Mouse (Mus musculus): ENCODE data around the gene Hspbp1.

Hspbp1 gene

DNA sequence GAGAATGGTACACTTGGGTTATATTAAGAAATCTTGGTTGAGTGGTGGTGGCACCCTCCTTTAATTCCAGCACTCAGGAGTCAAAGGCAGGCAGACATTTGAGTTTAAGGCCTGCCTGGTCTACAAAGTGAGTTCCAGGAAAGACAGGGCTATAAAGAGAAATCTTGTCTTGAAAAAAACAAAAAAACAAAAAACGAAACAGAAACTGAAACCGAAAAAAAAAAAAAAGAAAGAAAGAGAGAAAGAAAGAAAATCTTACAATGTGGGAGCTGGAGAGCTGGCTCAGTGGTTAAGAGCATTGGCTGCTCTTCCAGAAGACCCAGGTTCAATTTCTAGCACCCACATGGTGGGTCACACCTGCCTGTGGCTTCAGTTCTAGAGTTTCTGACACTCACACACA, 21.1 kb downstream of the Hspbp1 start:
- DNase-seq = no peak

DNA sequence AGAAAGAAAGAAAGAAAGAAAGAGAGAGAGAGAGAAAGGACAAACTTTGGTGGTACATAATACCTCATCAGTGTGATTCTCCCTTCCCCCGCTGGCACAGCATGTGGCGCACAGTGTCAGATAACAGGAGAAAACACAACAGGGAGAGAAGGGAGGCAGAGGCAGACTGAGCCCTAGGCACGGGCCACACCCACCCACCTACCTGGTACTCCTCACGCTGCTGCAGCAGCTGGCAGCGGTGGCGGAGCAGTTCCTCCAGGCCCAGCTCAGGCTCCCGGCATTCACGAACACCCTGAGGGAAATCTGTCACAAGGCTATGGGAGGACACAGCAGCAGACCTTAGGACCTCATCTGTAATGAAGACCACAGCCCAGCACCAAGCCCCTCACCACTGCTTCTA, 21.7 kb downstream of the Hspbp1 start:
- no peak for DNase-seq

DNA sequence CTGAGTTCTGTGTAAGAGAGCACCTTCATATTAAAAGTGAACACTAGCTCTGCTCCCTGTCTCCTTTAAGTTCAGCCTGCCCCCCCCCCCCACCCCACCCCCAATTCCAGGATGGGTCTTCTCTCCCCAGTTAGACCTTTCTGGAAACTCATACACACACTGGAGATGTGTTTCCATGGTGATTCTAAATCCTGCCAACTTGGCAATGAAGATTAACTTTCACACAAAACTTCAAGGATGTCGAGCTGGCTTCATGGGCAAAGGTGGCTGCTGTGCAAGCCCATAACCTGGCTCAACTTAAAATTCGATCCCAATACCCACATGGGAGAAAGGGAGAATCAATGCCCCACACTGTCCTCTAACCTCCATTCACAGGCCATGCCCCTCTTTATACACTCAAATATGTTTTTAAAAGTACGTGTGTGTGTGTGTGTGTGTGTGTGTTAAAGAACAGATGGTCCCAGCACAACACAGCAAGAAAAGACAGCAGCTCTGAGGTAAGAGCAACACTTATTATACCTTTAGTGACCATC, 24.9 kb downstream of the Hspbp1 start:
- no peak for DNase-seq

DNA sequence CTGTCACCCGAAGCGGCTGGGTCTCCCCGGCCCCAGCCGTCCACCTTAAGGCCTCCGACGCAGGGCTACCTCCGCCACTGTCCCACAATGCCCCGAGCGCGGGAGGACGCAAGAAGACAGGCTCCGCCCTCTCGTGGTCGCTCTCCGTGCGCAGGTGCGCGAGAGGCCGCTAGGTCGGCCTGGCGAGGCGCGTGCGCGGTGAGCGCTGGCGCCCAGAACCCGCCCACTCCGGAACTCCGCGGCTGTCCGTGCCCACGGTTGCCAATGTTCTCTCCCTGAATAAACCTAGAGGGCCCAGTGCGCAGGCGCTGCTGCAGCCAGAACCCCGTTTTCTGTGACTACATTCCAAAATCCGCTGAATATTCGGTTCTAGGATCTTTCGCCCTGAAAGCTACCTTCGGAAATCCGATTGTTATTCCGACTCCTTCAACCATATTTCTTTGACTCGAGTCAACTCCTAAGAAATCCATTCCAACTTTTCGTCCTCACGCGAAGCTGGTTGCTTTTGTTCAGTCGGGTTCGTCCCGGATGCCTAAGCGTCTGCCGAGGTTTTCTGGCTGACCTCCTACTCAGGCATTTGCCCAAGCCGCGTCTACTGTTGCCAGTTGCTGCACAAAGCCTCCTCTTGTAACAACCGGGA, 25.8 kb downstream of the Hspbp1 start, which contains the start of gene Ppp6r1:
Gene Ppp6r1, minus strand, starts transcription at position 108 of the 640 bp plus-strand sequence.
- peak; percentile 99 for DNase-seq

DNA sequence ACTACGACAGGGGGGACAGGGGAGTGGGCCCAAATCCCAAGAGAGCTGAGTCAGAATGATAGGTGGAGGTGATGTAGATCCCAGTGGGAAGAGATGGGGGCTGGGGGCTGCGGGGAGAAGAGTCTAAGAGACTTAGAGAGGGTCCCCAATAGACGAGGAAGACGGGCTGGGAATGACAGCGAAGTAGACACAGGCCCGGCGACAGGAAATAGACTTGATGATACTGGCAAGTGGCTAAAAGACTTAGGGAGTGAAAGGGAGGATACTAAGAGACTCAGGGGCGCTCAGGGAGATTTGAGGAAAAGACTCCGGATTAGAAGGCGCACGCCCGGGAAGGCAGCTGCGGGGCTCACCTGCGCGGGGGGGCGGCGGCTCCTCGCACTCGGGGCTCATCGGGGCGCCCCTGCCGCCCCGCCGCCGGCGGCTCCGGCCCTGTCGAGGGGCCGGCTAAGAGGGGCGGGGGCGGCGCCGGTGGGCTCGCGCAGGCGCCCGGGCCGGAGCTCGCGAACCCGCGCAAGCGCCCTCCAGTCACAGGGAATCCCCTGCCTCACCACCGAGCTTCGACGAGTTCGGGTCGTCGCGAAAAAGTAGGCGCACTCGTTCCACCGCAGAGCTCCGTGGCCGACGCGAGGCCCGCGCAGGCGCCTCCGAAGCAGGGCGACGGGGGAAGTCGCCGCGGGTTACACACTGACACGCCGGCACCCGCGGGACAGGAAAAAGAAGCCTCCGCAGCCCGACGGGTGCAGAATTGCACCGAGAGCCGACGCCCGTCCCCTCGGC, 26.6 kb downstream of the Hspbp1 start:
- DNase-seq = no peak

DNA sequence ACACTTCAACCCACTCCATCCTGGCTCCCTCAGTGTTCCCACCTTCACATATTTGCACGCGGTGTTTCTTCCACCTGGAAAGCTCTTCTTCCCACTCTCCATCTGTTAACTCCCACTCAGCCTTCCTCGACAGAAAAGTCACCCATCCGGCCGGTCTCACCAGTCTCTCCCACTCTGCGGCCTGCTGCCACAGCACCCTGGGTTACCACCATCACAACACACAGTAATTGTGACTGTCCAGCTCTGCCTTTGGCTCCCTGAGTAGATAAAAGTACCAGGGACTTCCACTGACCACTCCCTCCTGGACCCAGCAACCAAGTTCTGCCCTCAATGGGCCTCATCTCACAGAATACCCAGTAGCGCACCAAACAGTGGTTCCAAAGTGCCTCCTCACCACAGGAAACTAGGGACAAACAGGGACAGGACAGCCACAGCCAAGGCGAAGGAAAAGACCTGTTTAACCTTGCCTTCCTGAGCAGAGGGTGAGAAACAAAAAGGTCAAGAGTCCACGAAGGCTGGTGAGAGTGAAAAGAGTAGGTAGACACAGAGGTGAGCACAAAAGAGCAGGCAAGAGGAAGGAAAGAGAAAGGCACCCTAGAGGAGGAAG, 27.2 kb downstream of the Hspbp1 start:
- DNase-seq = peak; percentile 62

DNA sequence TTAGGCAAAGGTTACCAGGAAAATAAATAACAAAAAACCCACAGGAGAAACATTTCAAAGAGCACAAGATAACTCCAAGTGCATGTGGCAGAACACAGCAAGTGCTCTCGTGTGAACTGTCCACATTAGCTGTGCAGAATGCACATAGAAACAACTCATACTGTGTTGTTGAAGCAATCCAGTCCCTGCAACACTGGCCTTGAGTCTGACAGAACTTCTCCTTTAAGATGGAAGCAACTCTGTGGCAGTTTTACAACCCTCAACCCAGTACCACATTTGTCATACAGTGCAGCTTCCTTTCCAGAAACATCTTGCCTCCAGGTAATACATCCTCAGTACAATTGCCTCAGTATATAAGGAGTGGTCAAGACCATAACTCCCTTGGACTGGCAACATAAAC, 28.1 kb downstream of the Hspbp1 start:
- no peak for DNase-seq

DNA sequence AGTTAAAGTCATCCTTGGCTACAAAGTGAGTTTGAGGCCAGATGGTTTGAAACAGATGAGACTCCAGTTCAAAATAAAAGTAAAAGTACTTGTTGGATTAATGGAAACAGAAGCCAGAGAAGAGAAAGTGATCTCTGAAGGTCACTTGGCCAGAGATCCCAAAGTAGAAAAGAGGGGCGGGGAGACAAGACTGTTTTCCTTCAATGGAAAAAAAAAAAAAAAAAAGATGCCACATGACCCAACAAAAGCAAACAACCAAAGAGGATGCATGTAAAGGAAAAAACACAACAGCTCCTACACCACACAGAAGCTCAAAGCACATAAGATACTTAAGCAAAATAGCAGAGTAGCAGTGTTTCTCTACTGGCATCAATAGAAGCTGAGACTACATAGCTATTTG, 29.0 kb downstream of the Hspbp1 start:
- no peak for DNase-seq

DNA sequence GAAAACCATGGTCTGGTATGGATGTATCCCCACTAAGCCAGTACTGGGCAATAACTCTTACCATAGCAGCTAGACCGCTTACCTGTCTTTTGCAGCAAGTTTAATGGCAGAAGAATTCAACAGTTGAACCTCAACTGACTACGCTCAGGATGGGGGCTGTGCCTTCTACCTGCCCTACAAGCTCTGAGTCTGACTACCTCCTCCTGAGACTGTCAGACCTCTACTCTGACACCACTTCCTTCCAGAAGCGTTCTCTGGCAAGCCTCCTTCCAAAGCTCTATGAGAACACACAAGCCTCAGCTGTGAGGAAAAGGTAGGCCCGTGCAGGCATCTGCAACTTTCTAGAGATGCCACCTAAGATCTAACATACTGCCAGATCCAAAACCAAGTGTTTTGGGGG, 29.5 kb downstream of the Hspbp1 start:
- DNase-seq = no peak

DNA sequence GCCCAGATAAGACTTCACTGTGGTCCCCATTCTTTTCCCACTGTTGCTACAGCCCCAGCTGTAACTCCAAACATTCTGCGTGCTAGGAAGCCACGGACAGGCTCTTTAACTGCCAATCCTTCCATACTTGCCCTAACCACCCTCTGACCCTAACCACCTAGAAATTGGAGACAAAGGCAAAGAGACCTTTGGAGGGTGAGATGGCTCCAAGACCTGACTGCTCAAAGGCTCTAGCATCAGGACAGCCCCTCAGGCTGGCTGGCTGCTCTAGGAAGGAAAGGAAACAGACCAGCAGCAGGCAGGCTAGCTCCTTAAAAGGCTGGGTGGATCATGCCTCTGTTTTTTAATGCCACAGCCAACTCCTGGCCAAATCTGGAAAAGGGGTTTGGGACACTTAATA, 30.6 kb downstream of the Hspbp1 start:
- no peak for DNase-seq

DNA sequence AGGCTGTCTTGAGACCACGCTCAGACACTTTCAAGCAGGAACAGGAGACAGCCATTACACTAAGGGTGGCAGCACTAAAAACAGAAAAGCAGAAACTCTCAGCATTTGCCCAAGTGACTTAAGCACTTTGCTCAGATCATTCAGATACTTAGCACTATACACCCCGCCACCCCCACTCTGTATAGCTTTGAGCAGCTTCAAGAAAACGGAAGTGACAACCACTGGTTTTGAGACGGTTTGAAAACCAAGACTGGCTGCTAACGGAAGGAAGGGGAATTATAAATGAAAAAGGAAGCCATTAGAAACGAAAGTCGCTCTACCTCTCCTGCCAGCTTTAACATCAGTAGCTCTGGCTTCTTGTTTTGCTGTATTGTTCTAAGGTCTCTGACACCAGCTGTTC, 31.1 kb downstream of the Hspbp1 start:
- no peak for DNase-seq

DNA sequence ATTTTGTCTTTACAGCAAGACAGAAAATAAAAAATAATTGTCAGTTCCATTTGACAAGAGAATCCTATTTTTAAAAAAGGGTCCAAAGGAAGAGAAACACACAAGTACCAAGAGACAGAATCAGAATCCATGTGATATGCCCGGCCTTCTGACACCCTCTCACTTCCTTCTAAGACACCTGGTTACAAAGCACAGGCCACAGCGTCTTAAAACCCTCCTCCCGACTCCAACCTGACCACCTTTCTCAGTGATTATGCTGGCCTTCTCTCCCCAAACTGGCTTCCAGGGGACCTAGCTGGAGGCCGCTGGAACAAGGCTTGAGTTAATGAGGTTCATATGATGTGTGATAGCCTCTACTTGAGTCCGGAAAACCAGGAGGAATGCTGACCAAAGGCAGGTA, 31.5 kb downstream of the Hspbp1 start:
- no peak for DNase-seq

DNA sequence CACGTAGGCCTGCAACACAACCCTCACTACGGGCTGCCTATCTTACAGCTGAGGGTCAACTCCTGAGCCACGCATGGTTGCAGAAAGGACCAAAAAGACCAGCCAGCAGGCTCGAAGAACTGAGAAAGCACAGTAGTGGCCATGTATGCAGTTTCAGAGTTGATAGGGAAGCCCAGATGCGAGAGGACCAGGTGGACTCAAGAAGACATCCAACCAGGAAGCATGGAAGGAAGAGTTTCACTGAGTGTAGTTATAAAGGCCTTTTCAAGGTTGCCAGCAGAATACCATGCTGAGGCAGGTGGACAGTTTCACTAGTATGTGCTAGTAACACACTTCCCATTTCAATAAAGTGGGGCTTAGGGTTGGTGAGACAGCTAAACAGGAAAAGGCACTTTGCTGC, 32.1 kb downstream of the Hspbp1 start:
- no peak for DNase-seq

DNA sequence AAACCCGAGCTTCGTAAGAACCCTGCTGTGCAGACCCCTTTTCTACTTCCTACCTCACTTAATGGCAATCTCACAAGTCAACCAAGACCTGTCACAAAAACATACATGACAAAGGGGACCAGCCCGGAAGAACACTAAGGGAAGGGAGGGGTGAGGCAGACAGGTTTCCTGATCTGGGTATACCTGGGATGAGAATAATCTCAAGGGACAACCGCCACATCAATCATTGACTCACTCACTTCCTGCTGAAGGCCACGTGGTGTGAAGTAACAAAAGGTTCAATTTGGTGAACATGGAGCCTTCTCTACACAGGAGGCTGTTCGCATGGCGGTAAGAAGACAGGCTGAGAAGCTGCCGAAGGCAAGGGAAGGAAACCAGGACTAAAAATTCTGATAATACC, 33.3 kb downstream of the Hspbp1 start:
- DNase-seq = no peak

DNA sequence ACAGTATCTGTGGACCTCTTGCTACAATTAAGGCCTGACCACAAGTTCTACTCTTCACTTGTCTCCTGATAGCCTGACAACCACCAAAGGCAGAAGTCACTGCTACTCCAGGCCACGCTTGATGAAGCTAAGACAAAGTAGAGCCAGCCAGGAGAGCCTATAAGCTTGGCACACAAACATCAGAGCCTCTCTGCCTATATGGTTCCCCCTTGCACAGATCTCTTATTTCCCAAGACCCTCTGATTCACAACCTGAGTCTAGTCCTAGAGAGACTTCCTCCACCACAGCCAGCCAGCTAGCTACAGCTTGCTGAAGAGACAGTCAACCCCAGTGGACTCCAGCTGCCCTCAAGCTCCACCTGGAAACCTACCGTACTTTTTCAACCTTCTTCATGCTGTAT, 36.9 kb downstream of the Hspbp1 start:
- no peak for DNase-seq

DNA sequence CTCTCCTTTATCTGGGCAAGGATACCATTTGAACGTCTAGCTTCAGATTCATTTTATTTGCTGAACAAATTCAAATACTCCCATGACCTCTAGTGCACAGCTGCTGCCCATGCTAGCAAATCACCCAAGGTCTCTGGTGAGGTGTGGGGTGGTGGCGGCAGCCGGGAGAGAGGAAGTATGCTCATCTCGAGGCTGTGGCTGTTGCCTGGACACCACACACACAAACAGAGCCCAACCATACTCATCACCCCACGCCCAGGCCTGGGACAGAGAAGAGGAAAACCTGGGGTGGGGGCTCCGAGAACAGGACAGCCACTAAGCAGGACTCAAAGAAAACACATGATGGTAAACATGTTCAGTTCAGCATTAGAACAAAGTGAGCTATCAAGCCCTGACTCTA, 37.6 kb downstream of the Hspbp1 start:
- DNase-seq = no peak

DNA sequence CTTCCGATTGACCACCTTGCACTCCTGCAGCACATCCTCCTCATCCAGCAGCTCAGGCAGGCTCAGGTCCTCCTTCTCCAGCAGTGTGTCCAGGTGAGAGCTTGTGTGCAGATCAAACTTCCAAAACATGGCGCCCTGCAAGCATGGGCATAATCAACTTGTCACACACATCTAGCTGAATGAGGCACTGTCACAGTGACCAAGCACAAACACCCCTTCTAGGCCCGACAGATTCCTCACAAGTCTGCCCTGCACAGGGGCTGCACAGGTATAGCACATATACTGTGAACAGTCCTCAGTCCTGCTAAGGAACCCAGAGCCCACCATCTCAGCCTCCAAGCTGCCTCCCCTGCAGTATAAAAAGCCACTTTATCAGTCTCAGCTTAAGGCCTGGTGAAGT, 38.1 kb downstream of the Hspbp1 start:
- no peak for DNase-seq

DNA sequence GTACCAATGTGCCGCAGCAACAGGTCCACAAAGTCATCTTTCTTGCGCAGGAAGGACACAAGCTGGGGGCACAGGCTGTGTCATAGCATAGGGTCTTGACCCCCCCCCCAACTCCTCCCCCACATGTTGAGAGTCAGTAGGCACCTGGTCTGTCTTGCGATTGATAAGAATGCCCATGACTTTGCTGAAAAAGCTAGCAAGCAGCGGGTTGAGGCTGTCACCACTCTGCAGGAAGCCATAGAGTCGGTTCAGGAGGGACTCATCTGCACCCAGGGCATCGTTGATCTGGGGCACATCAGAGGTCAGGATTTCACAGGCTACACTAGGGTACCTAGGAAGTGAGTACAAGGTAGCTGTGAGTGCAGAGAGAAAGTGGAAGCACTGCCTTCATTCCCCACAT, 41.6 kb downstream of the Hspbp1 start:
- no peak for DNase-seq

DNA sequence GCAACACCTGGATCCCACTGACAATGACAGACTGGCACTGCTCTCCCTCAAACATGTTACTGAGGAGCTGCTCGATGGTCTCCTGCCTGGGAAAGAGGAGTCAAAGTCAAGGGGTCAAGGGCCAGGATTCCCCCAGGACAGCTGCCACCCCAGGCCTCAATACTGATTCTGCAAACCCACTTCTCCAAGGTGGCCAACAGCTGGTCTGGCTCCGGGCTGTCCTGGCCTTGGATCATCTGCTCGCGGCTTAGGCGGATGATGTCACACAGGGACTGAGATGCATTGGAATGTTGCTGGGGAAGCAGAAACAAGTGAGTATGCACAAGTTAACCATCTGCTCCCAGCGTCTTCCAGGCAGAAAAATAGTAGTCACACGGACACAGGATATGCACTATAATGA, 42.9 kb downstream of the Hspbp1 start:
- DNase-seq = no peak

DNA sequence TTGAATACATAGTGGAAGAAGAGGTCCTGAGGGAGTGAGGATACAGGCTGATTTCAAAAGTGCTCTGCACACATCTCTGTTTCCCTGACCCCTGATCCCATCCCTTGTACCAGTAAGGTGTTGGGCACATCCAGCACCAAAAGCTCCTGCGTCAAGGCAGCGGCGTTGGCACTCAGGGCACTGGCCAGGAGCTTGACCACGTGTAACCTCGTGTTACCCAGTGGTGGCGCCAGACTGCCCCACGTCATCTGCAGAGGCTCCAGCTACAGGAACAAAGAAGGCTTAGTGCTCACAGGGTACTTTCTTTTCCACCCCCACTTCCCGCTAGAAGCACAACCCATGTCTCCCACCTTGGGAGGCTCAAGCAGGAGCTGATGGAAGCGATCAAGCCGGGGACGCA, 43.7 kb downstream of the Hspbp1 start:
- DNase-seq = no peak

DNA sequence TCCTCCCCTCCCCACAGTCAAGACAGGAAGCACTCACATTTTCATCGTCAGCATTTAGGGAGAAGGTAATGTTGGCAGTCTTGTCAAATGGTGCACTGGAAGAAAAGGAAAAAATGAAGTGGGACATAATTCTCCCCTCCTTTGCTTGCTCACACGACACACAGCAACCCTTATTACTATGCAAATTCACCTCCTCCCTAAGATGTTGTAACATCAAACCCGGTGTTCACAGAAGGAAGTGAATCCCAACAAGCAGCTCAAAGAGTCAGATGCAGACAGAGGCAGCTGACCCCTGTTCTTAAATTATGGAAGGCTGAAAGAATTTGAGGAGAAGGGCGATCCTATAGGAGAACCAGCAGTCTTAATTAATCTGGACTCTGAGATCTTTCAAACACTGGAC, 48.7 kb downstream of the Hspbp1 start:
- no peak for DNase-seq

DNA sequence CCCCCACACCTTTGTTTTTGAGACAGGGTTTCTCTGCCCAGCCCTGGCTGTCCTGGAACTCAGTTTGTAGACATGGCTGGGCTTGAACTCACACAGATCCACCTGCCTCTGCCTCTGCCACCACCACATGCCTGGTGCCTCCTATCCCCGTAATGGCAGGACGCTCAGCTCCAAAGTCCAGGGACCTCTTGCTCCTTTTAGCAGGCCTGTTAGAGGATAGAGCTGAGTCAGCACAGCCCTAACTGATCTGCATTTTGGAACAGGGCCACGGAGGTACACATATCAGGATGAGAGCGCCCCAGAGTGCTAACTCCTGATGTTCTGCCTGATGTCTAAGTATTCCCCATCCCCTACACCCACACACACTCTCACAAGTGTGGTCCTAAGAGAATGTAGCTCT, 53.8 kb downstream of the Hspbp1 start, which contains the start of gene Tmem86b:
Gene Tmem86b, minus strand, starts transcription at position 392 of the 400 bp plus-strand sequence.
- no peak for DNase-seq

DNA sequence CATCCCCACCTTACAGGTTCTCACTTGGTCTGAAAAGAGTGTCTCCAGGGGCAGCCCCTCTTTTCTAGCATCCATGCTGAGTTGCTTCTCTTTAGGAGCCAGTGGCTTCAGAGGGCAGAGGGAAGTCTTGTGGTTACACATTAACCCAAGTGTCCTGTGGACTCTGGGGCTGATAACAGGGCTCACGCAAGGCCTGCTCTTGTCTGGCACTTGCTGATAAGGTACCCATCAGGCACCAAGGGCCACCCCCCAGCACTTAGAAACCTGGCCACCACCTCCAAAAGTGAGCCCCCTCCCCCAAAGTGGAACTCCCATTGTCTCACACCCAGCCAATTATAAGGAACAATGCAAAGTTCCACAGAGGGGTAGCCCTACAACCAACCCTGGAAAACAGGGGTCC, 54.7 kb downstream of the Hspbp1 start:
- no peak for DNase-seq

DNA sequence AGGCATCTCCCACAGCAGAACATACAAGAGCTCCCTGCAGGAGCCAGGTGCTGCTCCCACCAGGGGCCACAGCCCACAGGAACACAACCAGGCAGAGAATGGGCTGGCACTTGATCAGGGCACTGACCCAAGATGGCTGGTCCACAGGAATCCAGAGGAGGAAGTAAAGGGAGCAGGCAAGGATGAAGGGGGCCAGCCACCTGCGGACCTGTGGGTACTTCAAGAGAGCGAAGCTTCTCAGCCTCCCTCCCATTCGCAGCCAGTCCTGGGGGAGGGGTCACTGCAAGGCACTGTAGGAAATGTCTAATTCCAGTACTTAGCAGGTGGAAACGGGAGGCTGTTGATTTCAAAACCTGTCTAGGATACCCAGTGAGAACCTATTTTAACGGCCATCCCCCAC, 55.3 kb downstream of the Hspbp1 start:
- DNase-seq = no peak
